Mouse (Mus musculus): ENCODE measurements around the gene St6galnac6. TPM values are rescaled to one million over a fixed set of nuclear protein-coding genes. Genes with fewer than 3 reads are reported as not detected.

Gene St6galnac6
- 6.1 to 11.7 TPM (median 8.8 TPM) in 4 replicates for total RNA-seq (2023)

DNA sequence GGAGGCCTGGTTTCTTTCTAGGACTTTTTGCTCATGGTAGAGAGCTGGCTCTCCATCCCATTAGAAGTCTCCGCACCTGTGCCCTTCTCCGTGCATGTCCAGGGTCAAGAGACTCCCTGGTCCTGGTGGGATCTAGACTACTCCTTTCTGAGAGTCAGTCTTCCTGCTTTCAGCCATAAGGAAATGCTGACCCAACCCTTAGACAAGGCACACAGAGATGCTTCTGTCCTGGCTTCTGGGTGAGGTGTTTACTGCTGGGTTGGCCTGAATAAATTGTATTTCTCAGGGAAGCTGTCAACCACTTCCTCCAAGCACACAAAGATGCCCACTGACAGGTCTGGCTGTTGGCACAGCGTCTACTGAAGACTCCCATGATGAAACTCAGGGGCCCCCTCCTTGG lies at the start of gene St6galnac6:
Gene St6galnac6, plus strand, starts transcription at position 301 of the 400 bp plus-strand sequence.

DNA sequence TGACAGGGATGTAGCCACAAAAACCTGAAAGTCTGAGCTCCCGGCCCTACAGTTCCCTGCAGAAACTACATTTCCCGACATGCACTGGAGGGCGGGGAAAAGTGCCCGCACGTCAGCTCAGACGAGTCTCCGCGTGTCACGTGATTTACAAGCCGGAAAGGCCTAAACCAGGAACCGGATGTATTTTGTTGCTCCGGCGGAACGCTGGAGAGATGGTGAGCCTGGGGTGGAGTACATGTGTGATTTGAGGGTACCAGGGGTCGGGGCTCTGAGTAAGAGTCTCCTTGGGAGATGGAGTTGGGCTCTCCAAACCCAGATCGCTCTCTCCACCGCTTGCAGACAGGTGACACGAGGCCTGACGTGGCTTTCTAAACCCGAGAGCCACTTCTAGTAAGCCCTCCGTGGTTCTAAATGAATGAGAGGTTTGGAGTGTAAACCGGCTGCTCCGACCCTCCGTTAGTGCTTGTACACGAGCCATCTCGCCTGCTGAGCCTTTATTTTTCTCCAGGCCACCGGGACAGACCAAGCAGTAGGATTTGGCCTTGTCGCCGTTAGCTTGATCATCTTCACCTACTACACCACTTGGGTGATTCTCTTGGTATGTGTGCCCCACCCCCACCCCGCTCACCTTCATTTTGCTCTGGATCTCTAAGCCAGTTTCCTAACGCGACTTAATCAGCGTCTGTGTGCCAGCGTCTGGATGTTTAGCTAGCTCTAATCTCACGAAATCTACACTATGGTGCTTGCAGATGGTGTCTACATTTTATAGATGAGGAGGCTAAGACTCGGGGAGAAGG lies 28.6 kb upstream of the St6galnac6 start, which contains the start of gene Dpm2:
Gene Dpm2, plus strand, starts transcription at position 161 of the 797 bp plus-strand sequence.

DNA sequence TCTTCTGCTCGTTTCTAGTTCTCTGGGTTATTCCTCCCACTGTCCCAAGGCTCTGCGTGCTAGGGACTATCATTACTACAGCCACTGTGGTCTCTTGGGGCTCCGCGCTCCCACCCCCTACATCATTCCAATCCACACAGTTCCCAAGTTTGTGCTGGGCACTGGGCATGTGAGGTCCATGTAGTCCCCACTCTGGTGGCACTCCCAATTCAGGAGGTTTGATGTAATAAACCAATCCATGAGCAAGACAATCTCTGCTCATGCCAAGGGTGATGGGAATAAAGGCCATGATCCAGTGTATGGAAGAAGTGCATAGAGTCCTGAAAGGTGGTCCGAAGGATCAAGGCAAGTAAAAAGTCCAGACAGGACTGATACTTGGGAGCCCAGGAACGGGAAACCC lies 25.0 kb upstream of the St6galnac6 start, which contains the start of gene Pip5kl1:
Gene Pip5kl1, plus strand, starts transcription at position 301 of the 400 bp plus-strand sequence.

DNA sequence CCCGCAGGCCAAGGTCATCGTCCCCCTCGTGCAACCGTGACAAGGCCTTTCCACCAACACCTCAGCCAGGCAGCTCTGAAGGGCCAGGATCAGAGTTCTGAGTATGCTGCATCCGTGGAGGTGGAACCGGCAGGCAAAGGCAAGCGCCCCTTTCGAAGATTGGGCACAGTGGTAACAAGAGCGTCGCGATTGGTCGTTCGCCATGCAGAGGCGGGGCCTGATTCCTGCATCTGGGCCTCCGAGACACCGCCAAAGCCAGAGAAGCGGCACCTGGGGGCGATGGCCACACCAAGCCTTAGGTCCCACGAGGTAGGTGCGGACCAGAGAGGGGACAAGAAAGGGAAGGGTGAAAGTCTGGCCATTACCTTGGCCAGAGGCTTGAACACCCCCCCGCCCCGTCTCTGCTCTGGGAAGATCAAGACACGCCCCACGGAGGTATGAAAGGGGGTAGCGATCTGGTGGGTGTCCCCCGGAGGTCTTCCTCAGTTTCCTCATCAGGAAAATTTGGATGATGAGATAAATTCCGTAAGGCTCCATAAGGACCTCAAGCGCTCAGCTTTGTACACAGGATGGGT lies 23.8 kb upstream of the St6galnac6 start, which contains the start of gene 9430097D07Rik:
Gene 9430097D07Rik, minus strand, starts transcription at position 99 of the 575 bp plus-strand sequence.

DNA sequence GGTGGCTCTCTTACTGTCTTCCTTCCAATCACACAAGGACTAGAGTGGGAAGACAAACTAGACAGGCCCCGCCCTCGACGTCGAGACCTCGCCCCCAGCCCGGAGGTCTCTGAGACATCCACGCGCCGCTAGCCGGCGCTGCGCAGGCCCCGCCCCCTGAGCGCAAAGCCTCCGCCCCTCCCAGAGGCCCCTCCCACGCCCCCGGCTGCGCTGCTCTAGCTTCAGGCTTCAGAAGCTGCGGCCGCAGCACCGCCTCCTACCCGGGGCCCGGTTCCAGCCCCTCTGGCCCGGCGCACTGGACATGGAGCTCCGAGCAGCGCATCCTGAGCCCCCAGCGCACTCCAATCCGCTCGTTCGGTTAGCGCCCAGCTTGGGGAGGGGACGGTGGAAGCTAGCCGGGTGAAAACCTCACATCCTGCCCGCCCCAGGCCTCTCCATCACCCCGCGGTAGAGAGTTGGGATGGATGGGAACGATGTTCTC lies 12.6 kb upstream of the St6galnac6 start, which contains the start of gene St6galnac4:
Gene St6galnac4, plus strand, starts transcription at position 225 of the 481 bp plus-strand sequence.

DNA sequence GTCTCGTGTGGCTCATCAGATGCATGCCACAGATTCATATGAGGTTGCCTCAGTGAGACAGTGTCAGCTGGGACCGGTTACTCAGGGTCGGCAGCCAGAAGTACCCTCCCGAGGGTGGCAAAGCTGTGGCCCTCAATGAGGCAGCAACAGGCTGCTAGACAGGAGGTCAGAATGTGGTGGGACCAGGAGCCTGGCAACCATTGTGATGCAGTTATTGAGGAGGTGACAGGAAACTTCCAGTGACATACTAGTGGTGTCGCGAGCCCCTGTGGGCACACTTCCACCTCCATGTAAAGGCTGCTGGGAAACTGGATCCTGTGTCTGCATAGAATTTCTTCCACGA lies 22.0 kb downstream of the St6galnac6 start, which contains the start of gene Ak1:
Gene Ak1, plus strand, starts transcription at position 242 of the 343 bp plus-strand sequence.

DNA sequence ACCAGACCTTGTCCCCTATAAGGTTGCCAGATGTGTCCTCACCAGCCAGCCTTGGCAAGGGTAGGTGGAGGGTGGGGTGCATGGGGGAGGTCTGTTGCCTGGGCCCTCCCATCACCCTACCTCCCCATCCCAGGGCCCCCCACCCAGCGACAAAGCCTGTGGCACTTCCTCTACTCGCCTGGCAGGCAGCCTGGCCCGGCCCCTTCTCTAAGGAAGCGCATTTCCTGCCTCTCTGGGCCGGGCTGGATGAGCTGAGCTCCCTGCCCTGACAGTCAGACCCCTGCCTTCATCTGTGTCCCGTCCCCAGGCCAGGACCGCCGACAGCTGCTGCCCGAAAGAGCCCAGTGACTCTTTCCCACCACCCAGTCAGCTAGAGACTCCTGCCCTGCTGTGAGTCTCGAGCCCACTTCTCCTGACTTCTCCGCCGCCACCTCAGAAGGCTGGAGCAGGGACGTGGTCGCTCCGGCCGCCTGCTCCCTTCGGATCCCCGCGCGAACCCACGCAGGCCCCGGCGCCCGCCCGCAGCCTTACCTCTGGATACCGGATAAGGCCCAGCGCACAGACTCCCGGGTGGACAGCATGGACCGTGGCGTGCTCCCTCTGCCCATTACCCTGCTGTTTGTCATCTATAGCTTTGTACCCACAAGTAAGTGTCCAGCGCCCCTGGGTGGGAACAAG lies 47.0 kb downstream of the St6galnac6 start, which contains the start of gene Eng:
Gene Eng, plus strand, starts transcription at position 217 of the 678 bp plus-strand sequence.

Other genes with a start within 250 kb of the St6galnac6 start
- gene Ciz1, start 247.4 kb upstream of the St6galnac6 start, total RNA-seq (2023), result 129 to 145 TPM (median 135 TPM) in 4 replicates
- gene Dnm1, start 246.4 kb upstream of the St6galnac6 start, total RNA-seq (2023), result 0.53 TPM in 1 of 4 replicates, not detected in the others
- gene 1110008P14Rik, start 217.8 kb upstream of the St6galnac6 start, total RNA-seq (2023), result 45.9 to 49.6 TPM (median 48.1 TPM) in 4 replicates
- gene Lcn2, start 211.5 kb upstream of the St6galnac6 start, total RNA-seq (2023), result 1.1 to 2.4 TPM (median 2.2 TPM) in 3 of 4 replicates, not detected in the other
- 7.4 to 9.9 TPM (median 9.3 TPM) in 4 replicates for gene Ptges2, start 203.8 kb upstream of the St6galnac6 start, total RNA-seq (2023)
- 4.3 to 4.8 TPM (median 4.6 TPM) in 4 replicates for gene Naif1, start 149.3 kb upstream of the St6galnac6 start, total RNA-seq (2023)
- gene Slc25a25, start 148.3 kb upstream of the St6galnac6 start, total RNA-seq (2023), result 38.8 to 45.2 TPM (median 41.0 TPM) in 4 replicates
- gene Fam102a, start 64.4 kb upstream of the St6galnac6 start, total RNA-seq (2023), result 67.0 to 70.2 TPM (median 68.4 TPM) in 4 replicates
- 51.3 to 67.8 TPM (median 59.1 TPM) in 4 replicates for gene Dpm2, start 28.9 kb upstream of the St6galnac6 start, total RNA-seq (2023)
- 0.57 to 2.8 TPM (median 1.4 TPM) in 4 replicates for gene Pip5kl1, start 24.9 kb upstream of the St6galnac6 start, total RNA-seq (2023)
- gene 9430097D07Rik, start 24.0 kb upstream of the St6galnac6 start, total RNA-seq (2023), result not detected in 4 replicates
- 59.5 to 63.4 TPM (median 60.8 TPM) in 4 replicates for gene St6galnac4, start 12.6 kb upstream of the St6galnac6 start, total RNA-seq (2023)
- gene Ak1, start 22.0 kb downstream of the St6galnac6 start, total RNA-seq (2023), result 0.29 to 1.5 TPM (median 1.2 TPM) in 3 of 4 replicates, not detected in the other
- gene Eng, start 46.9 kb downstream of the St6galnac6 start, total RNA-seq (2023), result 0.36 to 0.98 TPM (median 0.64 TPM) in 4 replicates
- 28.2 to 32.0 TPM (median 29.1 TPM) in 4 replicates for gene Fpgs, start 104.4 kb downstream of the St6galnac6 start, total RNA-seq (2023)
- gene Cdk9, start 113.4 kb downstream of the St6galnac6 start, total RNA-seq (2023), result 141 to 157 TPM (median 152 TPM) in 4 replicates
- 87.7 to 98.5 TPM (median 92.5 TPM) in 4 replicates for gene Sh2d3c, start 121.3 kb downstream of the St6galnac6 start, total RNA-seq (2023)
- gene 6330409D20Rik, start 141.3 kb downstream of the St6galnac6 start, total RNA-seq (2023), result not detected in 4 replicates
- gene Tor2a, start 157.5 kb downstream of the St6galnac6 start, total RNA-seq (2023), result 29.3 to 33.7 TPM (median 32.8 TPM) in 4 replicates
- gene Ttc16, start 175.9 kb downstream of the St6galnac6 start, total RNA-seq (2023), result 0.27 TPM in 1 of 4 replicates, not detected in the others
- gene Ptrh1, start 176.1 kb downstream of the St6galnac6 start, total RNA-seq (2023), result 3.1 to 7.2 TPM (median 4.9 TPM) in 4 replicates
- not detected in 4 replicates for gene Cfap157, start 184.7 kb downstream of the St6galnac6 start, total RNA-seq (2023)
- 3.9 to 7.5 TPM (median 4.4 TPM) in 4 replicates for gene Stxbp1, start 247.5 kb downstream of the St6galnac6 start, total RNA-seq (2023)